Mouse (Mus musculus) C2C12 (cell line): ENCODE data around the gene Gm28845. TPM values are rescaled to one million over a fixed set of nuclear protein-coding genes. Genes with fewer than 3 reads are reported as not detected.

Source experiments
- H3K27me3 ChIP-seq: one replicate; pipeline ENCODE4 v1.6.1; 2011; ENCODE audit not compliant: control insufficient read depth, insufficient read depth, insufficient read length
- H3K36me3 ChIP-seq: one replicate; pipeline ENCODE4 v1.6.1; 2011; ENCODE audit not compliant: control insufficient read depth, insufficient read depth
- H3K4me3 ChIP-seq: one replicate; pipeline ENCODE4 v1.5.1; 2011; ENCODE audit warnings: mild to moderate bottlenecking, control low read depth; ENCODE audit not compliant: poor library complexity, insufficient read depth, severe bottlenecking
- H3K79me2 ChIP-seq: one replicate; pipeline ENCODE4 v1.6.1; 2011; ENCODE audit not compliant: control insufficient read depth, insufficient read depth
- H3K79me3 ChIP-seq: one replicate; pipeline ENCODE4 v1.6.1; 2011; ENCODE audit warnings: low read depth, control low read depth
- H3ac ChIP-seq: one replicate; pipeline ENCODE3; 2011; ENCODE audit warnings: low read depth; ENCODE audit not compliant: control insufficient read depth, insufficient read length
- CEBPB ChIP-seq: IDR thresholded peaks from one replicate; pipeline ENCODE4 v1.6.1; 2011; ENCODE audit warnings: low read depth, mild to moderate bottlenecking, control low read depth, moderate library complexity
- CTCF ChIP-seq: IDR thresholded peaks from one replicate; pipeline ENCODE4 v1.5.1; 2011; ENCODE audit not compliant: control insufficient read depth, insufficient read depth, insufficient read length
- FOSL1 ChIP-seq: IDR thresholded peaks from one replicate; pipeline ENCODE4 v1.8.0; 2011; ENCODE audit warnings: mild to moderate bottlenecking, low read length; ENCODE audit not compliant: poor library complexity, insufficient read depth, severe bottlenecking
- MAX ChIP-seq: IDR thresholded peaks from one replicate; pipeline ENCODE4 v1.6.1; 2011; ENCODE audit warnings: mild to moderate bottlenecking, control low read depth
- MYOD1 ChIP-seq: IDR thresholded peaks from one replicate; pipeline ENCODE4 v1.6.1; 2011; ENCODE audit warnings: low read depth; ENCODE audit not compliant: control insufficient read depth, insufficient read length
- MYOG ChIP-seq: IDR thresholded peaks from one replicate; pipeline ENCODE4 v1.6.1; 2011; ENCODE audit not compliant: control insufficient read depth, insufficient read length; ENCODE audit errors: extremely low read depth
- USF1 ChIP-seq: IDR thresholded peaks from one replicate; pipeline ENCODE4 v1.6.1; 2011; ENCODE audit warnings: low read depth, mild to moderate bottlenecking, control low read depth, moderate library complexity
- polyA plus RNA-seq: library from polyadenylated mRNA; unstranded; fragments of >200 nt; fragmentation: generic; extraction: Trizol; gene quantifications from one replicate; pipeline ENCODE4 v1.2.1, GENCODE M21; 2012; ENCODE audit warnings: missing spikeins

The Gm28845 gene
- polyA plus RNA-seq, 1 experiment = not detected

DNA sequence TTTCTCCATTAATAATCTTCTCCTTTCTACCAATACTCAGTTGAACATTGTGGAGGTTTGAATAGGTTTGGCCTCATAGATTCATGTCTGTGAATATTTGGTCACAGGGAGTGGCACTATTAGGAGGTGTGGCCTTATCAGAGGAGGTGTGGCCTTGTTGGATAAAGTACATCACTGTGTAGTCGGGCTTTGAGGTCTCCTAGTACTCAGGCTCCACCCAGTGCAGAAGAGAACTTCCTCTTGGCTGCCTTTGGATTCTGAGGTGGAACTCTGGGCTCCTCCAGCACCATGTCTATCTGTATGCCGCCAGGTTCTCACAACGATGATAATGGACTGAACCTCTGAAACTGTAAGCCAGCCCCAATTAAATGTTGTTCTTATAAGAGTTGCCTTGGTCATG, 22.4 kb downstream of the Gm28845 start:
- Histone ChIP-seq H3K36me3 (no peaks in the 10 kb centered on the region), H3K79me2 (no peaks in the 10 kb centered on the region), H3K27me3 (no peaks in the 10 kb centered on the region), H3K4me3 (no peak overlapping the region), H3ac (no peak overlapping the region), H3K79me3 (no peaks in the 10 kb centered on the region)
- no peak for TF ChIP-seq FOSL1
- no peak for TF ChIP-seq CEBPB
- TF ChIP-seq MYOG = no peak
- TF ChIP-seq USF1 = no peak
- no peak for TF ChIP-seq CTCF
- TF ChIP-seq MAX = no peak

- no peaks in the 10 kb centered on the region for H3K79me2 ChIP-seq
- H3K4me3 ChIP-seq = no peak overlapping the region
- peak; percentile 64 for TF ChIP-seq MYOD1
- TF ChIP-seq MYOG = no peak
- no peaks in the 10 kb centered on the region for H3K27me3 ChIP-seq
- H3K36me3 ChIP-seq = no peaks in the 10 kb centered on the region
- H3K79me3 ChIP-seq = no peaks in the 10 kb centered on the region
- H3ac ChIP-seq = no peak overlapping the region
Measured at GRCm38 (mm10) chr1:65091566-65091965, 27.8 kb downstream of the Gm28845 start.

GRCm38 (mm10) chr1:65090370-65090769, 29.0 kb downstream of the Gm28845 start:
- H3K79me3 ChIP-seq = no peaks in the 10 kb centered on the region
- TF ChIP-seq USF1 (no peak), CEBPB (peak; percentile 94)
- H3K27me3 ChIP-seq = no peaks in the 10 kb centered on the region
- H3ac ChIP-seq = no peak overlapping the region
- no peaks in the 10 kb centered on the region for H3K36me3 ChIP-seq
- H3K79me2 ChIP-seq = no peaks in the 10 kb centered on the region
- H3K4me3 ChIP-seq = no peak overlapping the region

GRCm38 (mm10) chr1:65088567-65089356, 30.6 kb downstream of the Gm28845 start:
- Histone ChIP-seq H3K79me3 (no peaks in the 10 kb centered on the region), H3K4me3 (no peak overlapping the region), H3ac (no peak overlapping the region), H3K36me3 (no peaks in the 10 kb centered on the region), H3K79me2 (no peaks in the 10 kb centered on the region), H3K27me3 (no peaks in the 10 kb centered on the region)
- TF ChIP-seq CTCF = no peak
- peak; percentile 61 for TF ChIP-seq MYOD1
- peak; percentile 69 for TF ChIP-seq CEBPB

- no peak within 1 kb of the TSS for H3ac ChIP-seq
- TF ChIP-seq MYOG (no peak), CEBPB (no peak), USF1 (no peak), CTCF (no peak), FOSL1 (no peak), MYOD1 (no peak), MAX (no peak)
- no peaks in the 10 kb centered on the region for H3K79me3 ChIP-seq
- no peak within 1 kb of the TSS for H3K4me3 ChIP-seq
- H3K79me2 ChIP-seq = no peaks in the 10 kb centered on the region
- H3K27me3 ChIP-seq = no peaks in the 10 kb centered on the region
- no peaks in the 10 kb centered on the region for H3K36me3 ChIP-seq
Measured at GRCm38 (mm10) chr1:65082188-65082587, 37.2 kb downstream of the Gm28845 start, which contains the start of gene Crygb. Gene Crygb (minus strand): TSS chr1:65082288.

GRCm38 (mm10) chr1:65075607-65076006, 43.8 kb downstream of the Gm28845 start:
- no peaks in the 10 kb centered on the region for H3K79me3 ChIP-seq
- H3K36me3 ChIP-seq = no peaks in the 10 kb centered on the region
- no peaks in the 10 kb centered on the region for H3K27me3 ChIP-seq
- no peak overlapping the region for H3K4me3 ChIP-seq
- no peaks in the 10 kb centered on the region for H3K79me2 ChIP-seq
- no peak for TF ChIP-seq CEBPB
- TF ChIP-seq MYOG = no peak
- no peak for TF ChIP-seq MAX
- no peak overlapping the region for H3ac ChIP-seq

DNA sequence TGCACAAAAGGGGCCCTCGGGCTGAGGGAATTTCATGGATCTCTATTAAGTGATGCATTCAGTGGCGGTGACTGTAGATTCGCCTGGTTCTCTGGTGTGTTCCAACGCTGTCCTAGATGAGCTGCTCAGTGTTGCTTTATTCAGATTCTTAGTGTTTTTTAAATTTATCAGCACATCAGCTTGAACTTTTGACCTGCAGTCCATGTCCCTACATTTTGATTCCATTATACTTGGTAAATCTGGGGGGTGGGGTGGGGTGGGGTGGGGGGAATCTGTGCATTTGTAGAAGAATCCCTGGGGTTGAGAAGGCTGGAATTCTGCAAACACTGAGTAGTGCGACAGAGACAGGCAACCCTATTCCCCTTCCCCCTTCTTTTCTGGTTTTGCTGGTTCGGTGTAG, 45.8 kb downstream of the Gm28845 start, which contains the start of gene Crygc:
TSS of gene Crygc (minus strand) at position 101 of the 400 bp plus-strand sequence.
- Histone ChIP-seq H3K79me2 (no peaks in the 10 kb centered on the region), H3ac (no peak within 1 kb of the TSS), H3K79me3 (no peaks in the 10 kb centered on the region), H3K4me3 (no peak within 1 kb of the TSS), H3K27me3 (no peaks in the 10 kb centered on the region), H3K36me3 (no peaks in the 10 kb centered on the region)
- no peak for TF ChIP-seq CTCF
- TF ChIP-seq FOSL1 = no peak
- TF ChIP-seq MYOG = no peak
- TF ChIP-seq MYOD1 = no peak
- TF ChIP-seq CEBPB = no peak
- no peak for TF ChIP-seq MAX
- TF ChIP-seq USF1 = no peak
